Mouse (Mus musculus) embryo, embryonic 11.5 days (tissue): ENCODE results near the gene Cotl1.
A peak's percentile ranks its signal among the peaks of the same experiment; 100 is the strongest.

Experiments
- DNase-seq: peaks from one replicate; pipeline ENCODE4 v3.0.0-alpha.2; 2012; ENCODE audit warnings: low read depth, low spot score

Cotl1 gene

DNA sequence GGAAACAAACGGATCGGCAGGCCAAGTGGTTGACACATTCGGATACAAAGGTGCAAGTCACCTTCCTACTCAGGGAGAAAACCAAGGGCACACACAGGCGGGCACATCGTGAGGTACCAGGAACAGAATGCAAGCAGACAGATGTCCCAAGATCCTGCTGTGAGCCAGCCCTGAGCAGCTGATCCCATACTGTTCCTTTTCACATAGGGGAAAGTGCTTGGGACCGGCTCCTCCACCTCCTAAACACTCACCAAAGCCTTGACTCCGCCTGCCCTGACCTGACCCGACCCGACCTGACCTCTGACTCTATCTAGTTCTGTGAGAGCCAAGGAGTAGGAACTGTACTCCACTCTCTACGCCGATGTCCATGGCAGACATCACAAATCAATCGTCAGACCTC, 22.9 kb downstream of the Cotl1 start:
- DNase-seq, result no peak

DNA sequence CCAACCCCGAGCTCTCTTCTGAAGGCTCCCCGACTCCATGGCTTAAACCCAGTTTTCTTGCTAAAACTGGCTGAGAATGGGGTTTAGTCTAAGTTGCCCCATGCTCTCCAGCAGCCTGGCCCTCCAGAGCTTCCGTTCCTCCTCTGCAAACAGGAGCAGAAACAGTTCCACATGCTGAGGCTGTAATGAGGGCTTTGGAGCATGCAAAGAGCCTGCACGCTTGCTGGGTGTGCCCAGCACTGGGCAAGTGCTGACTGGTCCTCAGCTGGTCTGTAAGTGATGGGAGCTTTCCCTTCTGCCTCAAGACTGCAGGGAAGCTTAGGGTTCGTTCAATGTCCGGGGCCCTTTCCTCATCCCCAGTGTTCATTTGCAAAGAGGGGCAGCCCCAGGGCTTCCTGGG, 24.1 kb downstream of the Cotl1 start:
- no peak for DNase-seq

DNA sequence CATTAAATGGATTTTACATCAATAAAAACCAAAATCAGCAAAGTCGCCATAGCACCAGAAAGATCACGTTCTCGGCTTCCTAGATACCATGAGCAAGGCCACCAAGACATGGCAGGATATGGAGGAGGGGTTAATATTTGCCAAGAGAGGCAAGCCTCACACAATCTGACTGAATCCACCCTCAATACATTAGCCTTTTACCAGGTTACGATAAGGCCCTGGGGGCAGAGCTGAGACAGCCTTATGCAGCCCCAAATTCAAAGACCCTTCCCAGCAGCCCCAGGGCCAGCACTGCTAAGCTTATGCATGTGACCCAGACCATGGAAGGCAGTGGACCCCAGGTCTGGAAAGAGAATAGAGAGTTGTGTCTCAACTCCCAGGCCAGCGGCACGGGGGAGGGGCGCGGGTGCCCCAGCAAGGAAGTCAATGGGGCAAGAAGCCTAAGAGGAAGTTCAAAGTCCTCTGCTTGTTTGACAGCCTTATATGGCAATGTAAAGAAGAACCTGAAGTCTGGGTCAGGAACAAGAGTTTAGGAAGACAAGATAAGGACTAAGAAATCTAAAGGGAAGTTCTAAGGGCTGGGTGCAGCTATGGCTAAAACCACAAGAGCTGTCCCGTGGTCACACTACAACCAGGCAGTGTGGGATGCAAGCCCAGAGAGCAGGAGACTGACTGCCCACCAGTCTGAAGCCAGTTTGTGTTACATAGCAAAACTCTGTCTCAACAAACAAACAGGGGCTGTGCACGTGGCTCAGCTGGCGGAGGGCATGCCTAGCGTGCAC, 27.5 kb downstream of the Cotl1 start:
- DNase-seq, result no peak

DNA sequence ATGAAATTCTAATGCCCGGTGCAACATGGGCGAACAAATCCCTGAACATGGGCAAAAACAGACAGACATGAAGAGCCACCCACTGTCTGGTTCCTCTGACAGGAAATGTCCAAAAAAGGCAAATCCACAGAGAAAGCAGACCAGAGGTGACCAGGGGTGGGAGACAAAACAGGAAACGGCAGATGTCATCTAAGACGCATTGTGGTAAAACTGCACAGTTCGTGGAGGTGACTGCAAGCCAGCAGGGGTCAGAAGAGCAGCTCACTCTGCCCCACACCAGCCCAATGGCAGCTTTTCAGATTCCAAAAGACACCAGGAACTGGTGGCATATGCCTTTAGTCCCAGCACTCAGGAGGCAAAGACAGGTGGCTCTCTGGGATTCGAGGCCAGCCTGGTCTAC, 28.4 kb downstream of the Cotl1 start:
- DNase-seq, result no peak

DNA sequence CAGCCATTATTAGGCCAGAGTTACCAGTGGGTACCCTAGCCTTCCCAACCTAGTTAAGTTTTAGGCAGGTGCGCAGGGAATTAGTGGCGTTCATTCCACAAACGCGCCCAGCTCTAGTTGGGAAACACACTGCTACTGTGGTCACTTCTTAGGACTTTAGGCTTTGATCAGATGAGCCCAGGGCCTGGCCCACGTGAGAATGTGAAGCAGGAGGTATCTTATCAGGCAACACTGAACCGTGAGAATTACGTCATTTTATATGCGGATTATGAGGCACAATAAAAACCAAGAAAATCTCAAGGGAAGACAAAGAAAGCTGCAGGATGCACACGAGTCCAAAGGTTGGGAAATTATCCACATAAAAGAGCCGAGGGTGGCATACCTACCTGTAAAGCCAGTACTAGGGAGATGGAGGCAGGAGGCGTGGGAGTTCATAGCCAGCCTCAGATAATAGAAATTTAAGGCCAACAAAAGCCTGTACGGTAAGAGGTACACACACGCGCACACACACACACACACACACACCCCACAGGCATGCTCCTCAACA, 29.3 kb downstream of the Cotl1 start:
- DNase-seq, result no peak

DNA sequence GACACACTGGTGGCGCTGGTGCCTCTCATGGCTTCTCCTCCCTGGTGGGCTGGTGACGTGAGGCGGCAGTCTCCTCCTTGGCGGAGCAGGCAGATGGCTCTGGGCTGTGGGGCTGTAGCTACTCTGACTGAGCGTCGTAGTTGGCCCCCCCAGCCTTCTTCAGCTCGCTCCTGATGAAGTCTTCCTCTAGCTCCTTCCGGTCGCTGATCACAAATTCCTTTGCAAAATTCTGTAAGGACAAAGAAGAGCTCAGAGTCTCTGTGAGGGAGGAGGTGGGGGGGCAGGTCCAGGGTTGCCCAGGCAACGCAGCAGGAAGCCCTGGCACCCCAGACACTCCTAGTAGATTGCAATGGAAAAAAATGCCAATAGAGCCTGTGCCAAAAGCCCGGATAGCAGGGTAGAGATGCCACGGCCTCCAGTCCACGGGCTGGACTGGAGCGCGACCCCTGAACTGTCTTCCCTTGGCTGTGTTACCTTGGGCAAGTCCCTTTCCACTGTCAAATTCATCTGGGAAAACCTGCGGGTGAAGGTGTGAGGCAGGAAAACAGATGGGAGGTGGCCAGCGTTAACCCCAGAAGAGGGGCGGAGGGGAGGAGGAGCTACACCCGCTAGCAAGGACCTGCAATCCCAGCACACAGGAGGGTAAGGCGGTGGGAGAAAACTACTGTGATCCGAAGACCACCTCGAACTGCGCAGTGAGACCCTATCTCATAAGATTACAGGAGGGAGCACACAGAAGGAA, 30.0 kb downstream of the Cotl1 start:
- DNase-seq, result no peak

DNA sequence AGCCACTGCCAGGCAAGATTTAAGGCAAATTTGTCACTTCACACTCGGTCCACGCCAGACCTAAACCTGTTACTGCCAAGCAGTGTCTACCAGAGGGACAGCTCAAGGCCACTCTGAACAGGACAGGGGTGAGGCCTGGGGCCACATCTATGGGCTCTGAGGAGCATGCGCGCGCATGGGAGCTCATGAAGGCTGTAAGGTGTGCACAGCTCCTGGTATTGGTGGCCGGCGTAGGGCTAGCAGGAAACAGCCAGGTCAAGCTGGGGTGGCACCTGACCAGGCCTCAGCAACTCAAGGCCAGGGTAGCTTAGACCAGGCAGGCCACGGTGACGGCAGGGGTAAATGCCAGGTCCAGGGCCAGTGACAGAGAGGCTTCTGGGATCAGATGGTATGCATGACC, 30.7 kb downstream of the Cotl1 start:
- DNase-seq, result no peak

DNA sequence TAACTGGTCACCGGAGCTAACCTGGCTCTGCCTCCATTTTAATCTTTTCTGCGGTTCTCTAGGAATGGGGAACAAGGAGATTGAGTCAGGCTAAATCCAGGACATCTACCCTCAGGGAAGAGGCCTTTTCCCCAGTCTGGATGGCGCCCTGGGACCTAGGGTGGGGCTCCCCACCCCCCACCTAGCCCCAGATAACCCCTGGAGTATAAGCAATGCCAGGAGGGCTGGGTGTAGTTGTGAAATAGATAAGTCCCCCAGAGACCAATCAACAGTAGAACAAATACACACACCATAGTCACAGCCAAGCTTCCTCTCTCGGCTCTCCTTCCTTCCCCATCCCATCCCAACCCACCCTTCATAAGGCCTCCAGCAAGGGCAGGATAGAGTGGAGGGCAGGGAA, 32.7 kb downstream of the Cotl1 start:
- DNase-seq, result no peak

DNA sequence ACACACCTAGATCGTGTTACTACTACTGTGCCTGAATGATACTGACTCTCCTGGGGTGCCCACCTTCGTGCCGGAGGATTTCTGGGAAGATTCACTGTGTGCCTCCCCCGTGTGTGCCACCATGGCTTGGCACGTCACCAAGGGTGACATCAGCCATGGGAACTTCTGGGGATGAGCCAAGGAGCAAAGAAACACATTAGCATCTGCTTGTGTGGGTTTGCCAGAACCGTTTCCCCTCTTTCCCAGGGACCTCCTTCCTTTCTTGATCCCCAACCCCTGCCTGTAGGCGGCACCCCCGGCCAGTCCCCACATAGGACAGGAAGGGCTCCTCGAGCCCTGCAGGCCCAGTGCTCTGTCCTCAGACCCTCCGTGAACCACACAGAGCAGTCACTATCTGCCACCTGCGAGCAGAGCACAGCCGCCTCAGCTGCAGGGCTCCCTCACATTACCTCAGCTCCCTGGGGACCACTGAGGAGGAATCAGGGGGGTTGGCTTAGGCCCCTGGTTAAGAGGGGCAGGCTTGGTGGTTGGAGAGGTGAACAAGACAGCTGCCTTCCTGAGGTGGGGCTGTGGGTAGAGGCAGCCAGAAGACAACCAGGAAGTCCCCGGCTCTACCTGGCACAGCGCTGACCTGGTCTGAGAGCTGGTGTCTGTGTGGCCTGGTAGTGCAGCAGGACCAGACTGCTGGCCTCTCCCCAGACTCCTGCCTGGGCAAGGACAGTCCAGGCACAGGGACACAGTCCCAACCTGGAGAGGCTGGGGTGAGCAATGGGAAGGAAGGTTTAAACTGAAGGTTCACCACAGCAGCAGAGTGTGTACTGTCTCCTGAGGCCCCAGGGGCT, 33.7 kb downstream of the Cotl1 start:
- DNase-seq, result no peak

DNA sequence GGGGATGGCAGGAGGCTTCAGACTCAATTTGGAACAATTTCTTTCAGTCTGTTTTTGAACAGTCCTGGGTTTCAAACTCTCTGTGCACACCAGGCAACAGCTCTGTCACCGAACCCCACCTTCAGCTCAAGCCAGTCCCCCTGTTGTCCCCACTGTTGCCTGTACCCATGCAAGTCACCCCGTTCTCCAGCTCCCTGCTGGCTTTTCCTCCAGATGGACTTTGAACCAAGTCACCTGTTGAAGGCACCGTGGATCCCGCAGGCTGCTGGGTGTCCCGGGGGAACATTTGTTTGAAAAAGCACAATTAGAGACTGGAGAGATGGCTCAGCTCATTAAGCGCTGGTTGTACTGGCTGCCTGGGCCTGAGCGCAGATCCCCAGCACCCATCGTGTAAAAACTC, 35.1 kb downstream of the Cotl1 start:
- no peak for DNase-seq

DNA sequence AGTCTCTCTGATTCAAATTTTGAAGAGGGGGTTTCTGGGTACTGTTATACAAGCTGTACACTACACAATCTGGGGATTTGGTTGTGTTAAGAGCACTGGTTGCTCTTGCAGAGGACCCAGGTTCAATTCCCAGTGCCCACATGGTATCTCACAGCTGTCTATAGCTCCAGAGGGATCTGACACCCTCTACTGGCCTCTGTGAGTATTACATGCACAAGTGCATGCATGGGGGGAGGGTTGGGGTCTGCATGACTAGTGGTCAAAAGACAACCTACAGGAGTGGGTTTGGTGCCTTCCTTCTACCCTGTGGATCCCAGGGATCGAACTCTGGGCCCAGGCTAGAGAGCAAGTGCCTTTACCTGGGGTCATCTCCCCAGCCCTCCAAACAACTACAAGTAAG, 37.8 kb downstream of the Cotl1 start:
- DNase-seq, result no peak

DNA sequence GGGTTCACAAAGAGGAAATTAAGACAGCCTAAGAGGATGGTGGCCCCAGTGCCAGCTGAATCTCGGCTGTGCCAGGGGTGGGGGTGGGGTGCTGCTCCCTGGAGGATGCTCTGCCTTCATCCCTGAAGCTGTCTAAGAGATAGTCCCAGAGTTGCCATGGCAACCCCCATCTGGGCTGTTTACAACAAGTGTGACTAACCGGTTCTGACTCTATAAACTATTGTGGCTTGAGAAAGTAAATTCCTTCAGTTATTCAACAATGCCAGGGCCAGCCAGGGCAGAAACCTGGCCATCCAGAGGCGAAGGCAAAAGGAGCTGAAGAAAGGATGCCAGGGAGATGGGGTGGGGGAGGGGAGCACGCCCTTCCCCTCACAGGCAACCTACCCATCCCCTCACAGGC, 39.2 kb downstream of the Cotl1 start:
- no peak for DNase-seq

DNA sequence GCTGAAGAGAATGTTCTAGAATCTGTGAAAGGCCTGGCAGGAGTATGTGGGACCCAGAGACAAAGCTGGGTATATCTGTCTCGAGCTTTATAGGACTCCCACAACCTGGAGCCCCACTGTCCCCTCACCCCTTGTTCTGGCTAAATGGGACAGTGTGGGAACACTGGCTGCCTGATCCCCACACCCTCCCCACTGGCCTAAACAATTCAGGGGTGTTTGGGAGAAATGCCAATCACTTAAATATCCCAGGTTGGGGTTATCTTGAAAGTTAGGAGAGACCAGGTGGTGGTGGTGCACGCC, 41.4 kb downstream of the Cotl1 start:
- DNase-seq, result no peak

DNA sequence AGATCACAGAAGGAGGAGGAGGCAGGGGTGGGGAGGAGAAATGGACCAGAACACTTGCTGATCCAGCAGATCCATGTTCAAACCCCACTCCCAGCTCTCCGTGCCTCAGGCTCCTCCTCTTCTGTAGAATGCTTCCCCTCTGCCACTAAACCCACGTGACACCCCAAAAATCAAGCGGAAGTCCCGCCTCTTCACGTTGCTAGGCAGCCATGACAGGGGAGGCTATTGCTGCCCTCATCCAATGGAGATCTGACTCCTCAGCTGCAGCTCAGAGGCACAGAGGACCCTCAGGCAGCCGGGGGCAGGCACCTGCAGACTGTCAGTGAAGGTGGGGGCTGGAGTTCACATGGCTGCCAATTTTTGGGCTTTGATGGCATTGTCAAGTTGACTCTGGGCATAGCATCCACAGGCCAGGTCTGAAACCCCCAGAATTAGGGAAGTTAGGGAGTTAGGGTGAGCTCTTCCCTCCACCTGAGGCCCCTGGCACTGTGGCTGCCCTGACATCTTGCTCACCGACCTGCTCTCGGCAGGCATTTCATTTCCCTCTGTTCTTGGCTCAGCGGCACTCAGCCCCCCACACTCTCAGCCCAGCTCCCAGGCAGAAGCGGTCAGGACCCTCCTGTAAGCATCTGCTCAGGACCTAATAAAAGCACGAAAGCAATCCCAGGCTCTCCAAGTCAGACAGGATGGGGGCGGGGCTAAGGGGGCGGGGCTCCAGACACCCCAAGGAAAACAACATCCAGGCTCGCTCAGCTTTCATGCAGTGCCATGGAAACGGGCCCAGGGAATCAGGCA, 42.0 kb downstream of the Cotl1 start:
- DNase-seq, result peak; percentile 56

DNA sequence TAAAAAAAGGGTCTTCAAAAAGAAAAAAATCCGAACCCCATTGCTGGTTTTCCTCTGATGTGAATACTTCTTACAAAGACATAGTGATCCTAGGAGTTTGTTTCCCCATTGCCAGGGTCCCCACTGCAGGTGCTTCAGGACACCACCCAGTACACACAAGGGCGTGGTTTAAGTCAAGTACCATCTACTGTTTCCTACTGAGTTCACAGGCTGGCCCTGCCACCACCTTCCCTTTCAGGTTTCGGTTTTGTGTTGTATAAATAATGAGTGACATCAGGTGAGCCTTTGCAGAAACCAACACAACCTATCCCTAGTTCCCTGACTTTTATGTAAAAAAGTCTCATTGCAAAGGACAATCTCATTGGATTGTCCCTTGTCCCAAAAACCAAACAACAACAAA, 44.7 kb downstream of the Cotl1 start:
- DNase-seq, result no peak

DNA sequence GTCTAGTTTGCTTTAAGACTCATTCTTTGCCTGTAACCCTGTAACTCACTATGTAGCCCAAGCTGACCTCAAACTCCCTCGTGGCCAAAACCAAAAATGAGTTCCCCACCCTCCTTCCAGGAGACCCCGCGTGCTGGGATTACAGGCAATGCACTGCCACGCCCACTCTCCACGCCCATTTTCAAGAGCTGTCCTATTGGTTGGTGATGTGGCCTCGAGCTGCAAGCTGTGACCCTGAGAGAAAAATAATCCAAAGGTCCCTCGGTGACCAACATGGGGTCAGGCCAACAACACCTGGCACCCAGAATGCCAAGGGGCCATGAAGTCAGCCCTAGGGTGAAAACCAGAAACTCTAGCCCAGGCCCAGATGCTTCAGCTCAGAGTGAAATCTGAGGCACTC, 45.7 kb downstream of the Cotl1 start:
- no peak for DNase-seq

DNA sequence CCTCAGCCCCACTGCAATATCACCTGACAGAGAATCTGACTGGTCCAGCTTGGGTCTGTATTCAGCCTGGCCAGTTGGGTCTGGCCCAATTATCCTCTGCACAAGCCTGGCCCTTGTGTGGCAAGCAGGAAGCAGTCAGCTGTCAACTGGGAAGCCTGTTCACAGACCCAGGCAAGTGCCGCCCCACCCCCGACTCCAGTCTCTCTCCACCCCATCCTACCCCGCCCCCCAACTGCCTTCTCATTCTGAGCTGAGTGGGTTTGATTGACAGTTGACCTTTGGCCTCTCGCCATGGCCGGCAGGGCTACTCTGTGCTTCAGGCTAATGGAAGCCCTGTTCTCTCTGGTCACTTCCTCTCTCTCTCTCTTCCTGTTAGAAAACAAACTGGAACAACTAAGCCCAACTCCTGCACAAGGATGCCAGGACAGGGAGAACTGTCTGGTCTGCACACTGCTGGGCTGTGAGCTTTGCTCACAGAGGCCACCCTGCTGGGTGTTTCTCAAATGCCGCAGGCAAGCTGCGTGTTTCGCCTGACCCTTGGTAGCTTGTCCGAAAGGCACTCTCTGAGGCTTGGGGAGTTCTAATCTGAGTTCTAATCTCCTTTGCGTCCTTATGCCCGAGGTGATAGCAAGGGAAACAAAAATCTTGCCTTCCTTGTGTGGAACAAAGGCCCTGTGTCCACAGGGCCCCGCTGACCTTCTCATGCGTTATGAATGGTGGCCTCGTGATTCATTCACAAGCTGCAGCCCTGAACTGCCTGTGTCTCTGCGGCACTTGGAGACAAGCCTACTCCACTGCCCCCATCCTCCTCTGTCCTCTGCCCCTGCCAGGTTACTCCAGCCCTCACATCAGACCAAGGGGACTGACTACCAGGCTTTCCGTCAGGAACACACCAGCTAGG, 48.3 kb downstream of the Cotl1 start:
- no peak for DNase-seq

DNA sequence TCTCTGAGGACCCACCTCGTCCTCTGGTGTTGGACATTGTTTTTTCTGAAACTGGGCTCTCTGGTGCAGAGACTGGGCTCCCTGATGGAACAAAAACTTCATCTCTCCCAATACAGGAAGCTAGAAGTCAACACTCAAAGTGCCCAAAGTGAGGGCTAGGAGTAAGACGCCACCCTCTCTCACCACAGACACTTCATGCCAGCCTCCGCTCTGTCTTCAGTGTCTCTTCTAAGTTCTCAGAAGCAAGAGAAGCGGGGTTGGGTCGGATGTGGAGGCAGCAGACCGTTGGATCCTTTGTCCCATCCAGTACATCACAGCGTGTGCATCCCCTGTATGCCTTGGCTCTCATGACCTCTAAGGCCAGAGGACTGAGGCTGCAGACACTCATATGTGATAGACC, 50.8 kb downstream of the Cotl1 start:
- DNase-seq, result no peak

DNA sequence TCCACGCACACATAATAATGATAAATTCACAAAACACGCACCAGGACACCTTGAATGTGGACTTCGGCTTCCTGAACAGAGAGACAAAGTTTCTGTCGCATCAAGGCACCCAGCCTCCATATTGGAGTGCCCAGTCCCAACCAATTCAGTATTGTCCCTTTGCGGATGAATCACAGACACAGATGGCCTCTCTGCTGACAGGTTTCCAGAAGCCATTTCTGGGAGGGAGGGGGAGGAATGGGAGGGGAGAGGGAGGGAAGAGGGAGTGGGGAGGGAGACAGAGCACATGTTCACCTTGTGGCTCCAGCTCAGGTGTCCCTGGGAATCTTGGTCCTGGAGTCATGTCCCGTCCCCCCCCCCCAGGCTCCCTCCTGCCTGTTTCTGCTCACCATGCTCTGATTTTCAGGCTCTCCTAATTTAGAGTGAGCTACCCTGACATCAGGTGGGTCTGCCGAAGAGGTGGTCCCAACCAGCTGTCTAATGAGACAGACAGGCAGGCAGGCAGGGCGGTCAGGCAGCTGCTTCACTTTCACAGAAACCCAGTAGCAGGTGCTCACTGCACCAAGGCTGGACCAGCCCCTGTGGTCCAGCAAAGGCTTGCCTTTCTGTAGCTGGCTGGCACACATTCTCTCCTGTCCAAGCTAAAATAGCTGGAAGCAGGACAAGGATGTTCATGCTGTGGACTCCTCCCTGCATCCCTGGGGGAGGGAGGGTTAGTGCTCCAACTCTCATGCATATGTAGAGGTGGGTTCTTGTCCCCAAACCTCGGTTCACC, 51.5 kb downstream of the Cotl1 start:
- no peak for DNase-seq

DNA sequence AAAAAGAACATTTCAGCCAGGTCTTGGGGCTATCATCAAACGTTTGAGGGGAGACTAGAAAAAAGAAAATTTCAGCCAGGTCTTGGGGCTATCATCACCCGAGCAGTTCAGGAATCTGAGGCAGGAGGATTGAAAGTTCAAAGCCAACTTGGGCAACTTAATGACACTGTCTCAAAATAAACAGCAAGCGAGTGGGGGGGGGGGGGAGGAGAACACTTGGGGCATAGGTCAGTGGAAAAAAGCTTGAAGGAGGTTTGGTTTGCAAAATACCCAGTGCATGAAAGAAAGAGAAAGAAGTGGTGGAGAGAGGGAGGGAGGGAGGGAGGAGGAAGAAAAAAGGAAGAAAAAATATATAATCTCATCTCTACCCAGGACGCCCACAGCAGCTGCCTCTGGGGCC, 53.0 kb downstream of the Cotl1 start:
- no peak for DNase-seq
